Mouse (Mus musculus): Measurements from ENCODE around the gene Dot1l. TPM values are rescaled to one million over a fixed set of nuclear protein-coding genes. Genes with fewer than 3 reads are reported as not detected.

Gene Dot1l
- total RNA-seq, 2 experiments from 2014 or later = 19.2 to 24.8 TPM

- intact Hi-C loops (cut with DNase I) = no loop called here
- DNase-seq = no peak
Measured at GRCm38 (mm10) chr10:80790761-80791404, 35.9 kb downstream of the Dot1l start.

- intact Hi-C loops (cut with DNase I) = no loop called here
- no peak for DNase-seq
Measured at GRCm38 (mm10) chr10:80791476-80792174, 36.6 kb downstream of the Dot1l start.

- intact Hi-C loops (cut with DNase I) = no loop called here
- no peak for DNase-seq
Measured at GRCm38 (mm10) chr10:80792175-80793032, 37.4 kb downstream of the Dot1l start.

GRCm38 (mm10) chr10:80793033-80793784, 38.2 kb downstream of the Dot1l start:
- intact Hi-C loops (cut with DNase I) = no loop called here
- no peak for DNase-seq

DNA sequence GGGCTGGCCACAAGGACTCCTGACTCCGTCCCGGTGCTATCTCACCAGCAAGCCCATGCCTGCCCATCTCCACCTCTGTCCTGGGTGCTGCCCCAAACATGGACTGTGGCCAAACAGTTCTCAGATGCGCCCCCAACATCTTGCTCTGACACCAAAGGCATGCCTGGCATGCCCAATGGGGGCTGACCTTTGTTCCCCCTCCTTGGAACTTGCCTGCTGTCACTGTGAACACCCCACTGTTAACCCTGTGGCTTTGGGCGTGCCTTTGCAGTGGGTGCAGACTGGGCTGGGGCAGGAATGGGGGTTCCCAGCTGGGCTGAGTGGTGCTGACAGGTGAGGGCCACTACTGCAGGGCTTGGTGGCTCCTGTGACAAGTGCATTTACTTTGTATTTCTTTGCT, 38.8 kb downstream of the Dot1l start:
- no peak for DNase-seq

DNA sequence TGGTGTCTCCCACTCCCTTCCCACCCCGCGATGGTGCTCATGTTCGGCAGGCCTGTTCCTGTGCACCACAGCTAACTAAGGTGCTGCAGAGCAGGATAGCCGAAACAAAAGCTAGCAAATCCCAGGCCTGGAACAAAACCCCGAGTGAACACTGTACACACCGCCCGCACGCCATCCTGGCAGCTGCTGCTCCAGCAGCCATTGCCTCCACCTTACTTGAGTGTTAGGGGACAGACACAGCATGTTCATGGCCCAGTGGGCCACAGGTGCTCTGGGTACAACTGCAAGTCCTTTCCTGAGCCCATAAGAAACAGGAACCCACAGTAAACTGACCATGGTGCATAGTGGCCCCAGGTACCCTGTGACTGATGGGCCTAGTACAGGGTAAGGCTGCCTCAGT, 39.7 kb downstream of the Dot1l start:
- DNase-seq = no peak
- intact Hi-C loops (cut with DNase I) = no loop called here

More for the DNA sequence above, 38.8 kb downstream of the Dot1l start:
- intact Hi-C loops (cut with DNase I) = no loop called here

DNA sequence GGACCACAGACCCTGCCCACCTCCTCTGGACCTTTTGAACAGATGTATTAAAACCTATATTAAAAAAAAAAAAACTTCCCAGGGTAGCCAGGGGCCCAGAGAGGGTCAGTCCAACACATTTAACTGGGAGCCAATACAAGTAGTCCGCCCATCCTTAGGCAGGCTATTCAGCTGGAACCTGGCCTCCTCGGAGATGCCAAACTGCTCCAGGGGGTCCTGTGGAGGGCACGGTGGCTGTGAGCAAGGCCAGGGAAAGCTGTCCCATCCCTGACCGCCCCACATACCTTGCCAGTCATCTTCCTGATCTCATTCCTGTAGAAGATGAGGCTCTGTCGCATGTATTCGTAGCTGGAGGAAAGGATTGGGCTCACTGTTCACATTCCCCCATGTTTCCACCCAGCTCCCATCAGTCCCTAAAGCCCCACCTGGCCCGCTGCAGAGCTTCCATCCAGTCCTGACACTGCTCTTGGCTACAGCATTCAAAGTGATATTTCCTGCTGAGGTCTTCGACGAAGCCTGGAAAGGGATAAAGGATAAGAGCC, 41.4 kb downstream of the Dot1l start:
- intact Hi-C loops (cut with DNase I) = no loop called here
- DNase-seq = no peak

DNA sequence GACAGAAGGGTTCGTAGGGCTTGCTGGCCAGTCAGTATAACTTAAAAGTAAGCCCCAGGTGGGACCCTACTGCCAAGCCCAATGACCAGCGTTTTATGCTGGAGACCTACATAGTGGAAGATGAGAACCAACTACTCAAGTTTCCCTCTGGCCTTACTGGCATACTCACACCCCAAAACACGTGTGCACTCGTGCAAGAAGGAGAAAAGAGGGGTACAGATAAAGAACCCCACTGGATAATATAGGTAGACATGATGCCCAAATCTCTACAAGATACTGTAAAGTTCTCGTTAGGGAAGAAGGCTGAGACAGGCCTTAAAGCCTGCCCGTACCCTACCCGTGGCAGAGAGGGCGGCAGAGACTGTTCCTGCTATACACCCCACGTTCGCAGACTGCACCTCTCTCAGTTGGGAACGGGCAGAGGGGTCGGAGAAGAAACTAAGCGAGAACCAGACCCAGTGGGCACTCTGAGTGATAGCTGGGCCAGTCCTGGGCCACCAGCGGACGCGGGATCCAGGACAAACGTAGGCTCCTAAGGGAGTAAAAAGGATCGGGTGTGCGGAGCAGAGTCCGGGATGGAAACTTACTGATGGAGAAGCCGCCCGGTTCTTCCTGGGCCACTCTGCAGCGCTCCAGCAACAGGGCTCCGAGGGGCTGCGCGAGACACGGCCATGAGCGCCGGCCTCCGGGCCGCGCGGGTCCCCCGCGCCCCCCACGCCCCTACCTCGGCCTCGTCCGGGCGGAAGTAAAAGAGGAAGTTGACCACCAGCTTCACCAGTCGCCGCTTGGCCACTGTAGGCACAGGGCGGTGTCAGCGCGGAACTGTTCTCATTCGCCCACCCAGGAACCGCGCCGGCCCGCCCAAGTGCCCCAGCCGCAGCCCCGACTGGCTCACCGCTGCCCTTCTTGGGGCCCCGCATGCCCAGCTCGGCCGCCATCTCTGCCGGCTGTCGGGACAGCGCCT, 42.5 kb downstream of the Dot1l start:
- no peak for DNase-seq
- intact Hi-C loops (cut with DNase I) = no loop called here

DNA sequence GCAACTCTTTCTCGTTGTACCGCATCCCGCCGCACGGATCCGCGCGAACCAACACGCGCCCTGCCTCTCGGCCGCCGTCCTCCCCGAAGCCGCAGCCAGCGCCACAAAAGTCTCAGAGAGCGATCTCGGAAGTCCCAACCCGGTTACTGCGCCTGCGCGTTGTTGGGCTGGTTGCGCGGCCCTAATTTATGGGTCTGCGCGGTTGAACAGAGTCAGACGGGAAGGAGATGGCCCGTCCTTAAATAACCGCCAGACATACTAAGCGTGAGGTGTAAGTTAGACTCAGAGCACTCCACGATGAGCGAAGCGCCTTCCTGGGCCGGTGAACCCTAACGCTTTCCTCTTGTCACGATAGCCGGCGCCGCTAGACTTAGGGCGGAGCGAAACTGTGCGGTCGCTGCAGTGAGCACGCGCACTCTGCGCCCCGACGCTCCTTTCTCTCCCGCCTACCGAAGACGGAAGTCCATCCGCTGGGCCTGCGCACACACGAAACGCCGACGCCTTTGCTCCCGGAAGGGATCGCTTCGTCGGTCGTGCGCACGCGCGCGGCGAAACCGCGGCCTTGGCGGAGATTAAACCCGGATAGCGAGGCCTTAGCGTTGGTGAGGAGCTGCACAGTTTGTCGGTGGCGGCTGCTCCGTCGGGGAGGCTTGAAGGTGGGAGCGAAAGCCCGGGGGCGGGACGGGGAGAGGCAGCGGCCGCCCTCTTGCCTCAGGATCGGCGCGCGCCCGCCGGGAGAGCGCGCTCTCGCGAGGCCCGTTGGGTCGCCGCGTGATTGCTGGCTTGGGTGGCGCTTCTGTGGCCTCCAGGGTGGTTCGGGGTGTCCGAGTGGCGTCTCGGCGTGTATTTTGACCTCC, 43.4 kb downstream of the Dot1l start, which contains the start of the genes Sf3a2 and Plekhj1:
Gene Sf3a2 (plus strand): TSS at position 49 of the 857 bp plus-strand sequence.
Gene Plekhj1 (minus strand): TSS at position 477 of the 857 bp plus-strand sequence.
- intact Hi-C loops (cut with DNase I) = no loop called here
- DNase-seq = peak; percentile 93 to 96

- DNase-seq = no peak
- intact Hi-C loops (cut with DNase I) = no loop called here
Measured at GRCm38 (mm10) chr10:80799070-80799566, 44.1 kb downstream of the Dot1l start.

- intact Hi-C loops (cut with DNase I) = no loop called here
- no peak for DNase-seq
Measured at GRCm38 (mm10) chr10:80802204-80802912, 47.4 kb downstream of the Dot1l start.

DNA sequence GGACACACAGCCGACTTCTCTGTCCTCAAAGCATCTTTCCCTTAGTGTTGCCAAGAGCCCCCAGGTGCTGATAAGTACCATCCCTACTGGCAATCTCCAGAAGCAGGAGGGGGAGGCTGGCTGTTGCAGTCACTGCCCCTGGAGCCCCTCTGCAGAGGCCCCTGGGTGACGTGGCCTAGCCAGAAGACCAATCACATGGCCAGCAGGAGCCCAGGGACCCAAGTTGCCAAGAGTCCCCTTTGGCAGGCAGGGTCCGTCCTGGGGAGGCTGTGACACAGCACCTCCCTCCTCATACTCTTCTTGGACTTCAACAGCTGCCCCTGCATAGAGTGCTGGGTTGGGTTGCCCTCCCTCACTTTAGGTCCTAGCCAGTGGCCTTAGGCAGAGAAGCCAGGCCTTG, 48.0 kb downstream of the Dot1l start:
- intact Hi-C loops (cut with DNase I) = no loop called here
- no peak for DNase-seq

DNA sequence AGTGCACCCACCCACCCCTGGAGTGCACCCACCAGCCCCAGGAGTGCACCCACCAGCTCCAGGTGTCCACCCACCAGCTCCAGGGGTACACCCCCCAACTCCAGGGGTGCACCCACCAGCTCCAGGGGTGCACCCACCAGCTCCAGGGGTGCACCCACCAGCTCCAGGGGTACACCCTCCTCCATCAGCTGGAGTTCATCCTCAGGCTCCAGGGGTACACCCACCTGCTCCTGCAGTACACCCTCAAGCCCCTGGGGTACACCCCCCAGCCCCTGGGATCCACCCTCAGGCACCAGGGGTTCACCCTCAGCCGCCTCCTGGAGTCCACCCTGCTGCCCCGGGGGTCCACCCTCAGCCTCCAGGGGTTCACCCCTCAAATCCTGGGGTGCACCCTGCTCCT, 49.3 kb downstream of the Dot1l start:
- intact Hi-C loops (cut with DNase I) = no loop called here

GRCm38 (mm10) chr10:80804916-80805315, 49.9 kb downstream of the Dot1l start, which contains the start of gene Amh:
Gene Amh, plus strand, starts transcription at chr10:80805243.
- DNase-seq = no peak
- intact Hi-C loops (cut with DNase I) = no loop called here

More for the DNA sequence above, 49.3 kb downstream of the Dot1l start:
- no peak for DNase-seq

- DNase-seq = no peak
- intact Hi-C loops (cut with DNase I) = no loop called here
Measured at GRCm38 (mm10) chr10:80805322-80805721, 50.3 kb downstream of the Dot1l start.

DNA sequence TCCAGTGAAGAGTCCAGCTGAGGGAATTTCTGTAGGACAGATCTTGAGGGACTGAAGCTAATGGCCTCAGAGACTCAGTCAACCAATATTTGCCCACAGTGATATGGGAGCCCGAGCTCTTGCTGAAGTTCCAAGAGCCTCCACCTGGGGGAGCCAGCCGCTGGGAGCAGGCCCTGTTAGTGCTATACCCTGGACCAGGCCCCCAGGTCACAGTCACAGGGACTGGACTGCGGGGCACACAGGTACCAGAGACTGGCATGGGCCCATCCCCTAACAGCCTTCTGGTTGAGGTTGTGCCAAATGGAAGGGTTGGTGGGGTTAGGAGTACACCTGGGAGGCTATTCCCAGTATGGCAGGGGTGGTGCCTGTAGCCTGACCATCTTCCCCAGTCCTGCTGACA, 50.9 kb downstream of the Dot1l start:
- intact Hi-C loops (cut with DNase I) = no loop called here
- peak; percentile 71 to 73 for DNase-seq

Data from gastrocnemius, postnatal 36 days (tissue).